Mouse (Mus musculus) lung, postnatal 0 days (tissue): ENCODE measurements around the gene Trim66. TPM values are rescaled to one million over a fixed set of nuclear protein-coding genes. Genes with fewer than 3 reads are reported as not detected.
A peak's percentile ranks its signal among the peaks of the same experiment; 100 is the strongest.

Experiments used
- ATAC-seq: fragments of 200-750 bp; cut with Nextera tagmentation; 2 replicates; pipeline ENCODE4 v1.8.0; 2017; ENCODE audit warnings: moderate library complexity
- DNase-seq: peaks from one replicate; pipeline ENCODE4 v3.0.0-alpha.2; 2016; ENCODE audit warnings: low spot score
- H3K27ac ChIP-seq: fragments of 300-500 bp; sonication (generic); 2 replicates; pipeline ENCODE4 v1.5.1; 2014; ENCODE audit warnings: antibody characterized with exemption, mild to moderate bottlenecking, low read length, mixed read lengths
- H3K27me3 ChIP-seq: fragments of 300-500 bp; sonication (generic); replicated peaks from 2 replicates; pipeline ENCODE4 v1.6.1; 2014; ENCODE audit warnings: low read length, mixed read lengths; ENCODE audit not compliant: insufficient read depth
- H3K36me3 ChIP-seq: fragments of 300-500 bp; sonication (generic); 2 replicates; pipeline ENCODE4 v1.6.1; 2014; ENCODE audit warnings: low read length, mixed read lengths; ENCODE audit not compliant: insufficient read depth
- H3K4me1 ChIP-seq: fragments of 300-500 bp; sonication (generic); 2 replicates; pipeline ENCODE4 v1.6.1; 2014; ENCODE audit warnings: antibody characterized with exemption, low read depth, low read length, mixed read lengths; ENCODE audit not compliant: insufficient read depth
- H3K4me2 ChIP-seq: fragments of 300-500 bp; sonication (generic); replicated peaks from 2 replicates; pipeline ENCODE4 v1.6.1; 2014; ENCODE audit warnings: low read depth, mild to moderate bottlenecking, low read length, moderate library complexity, mixed read lengths
- H3K4me3 ChIP-seq: fragments of 300-500 bp; sonication (generic); 2 replicates; pipeline ENCODE4 v1.5.1; 2014; ENCODE audit warnings: low read depth, low read length
- H3K9ac ChIP-seq: fragments of 300-500 bp; sonication (generic); replicated peaks from 2 replicates; pipeline ENCODE4 v1.6.1; 2014; ENCODE audit warnings: low read depth, mild to moderate bottlenecking
- H3K9me3 ChIP-seq: fragments of 300-500 bp; sonication (generic); 2 replicates; pipeline ENCODE4 v1.6.1; 2016; ENCODE audit warnings: low read length, mixed read lengths
- CTCF ChIP-seq: IDR thresholded peaks from 2 replicates; pipeline ENCODE4 v1.5.1; 2016; ENCODE audit warnings: antibody characterized with exemption, mild to moderate bottlenecking
- EP300 ChIP-seq: IDR thresholded peaks from 2 replicates; pipeline ENCODE4 v1.6.1; 2016; ENCODE audit warnings: antibody characterized with exemption, mild to moderate bottlenecking, control low read depth
- WGBS: fragments of 180-500 bp; shearing (Covaris S2); extraction: QIAGEN DNeasy Blood & Tissue Kit; methylation state at CpG from one replicate; pipeline ENCODE4 v1.1.7; 2014; 5-methylcytosine and 5-hydroxymethylcytosine counted together
- polyA plus RNA-seq: library from polyadenylated mRNA; unstranded; fragments of >200 nt; fragmentation: Nextera tagmentation; extraction: Ambion mirVana; gene quantifications from 2 replicates; pipeline ENCODE4 v1.2.1, GENCODE M21; 2015

Gene Trim66
- polyA plus RNA-seq, 1 experiment from 2014 or later, result 0.04 TPM

- peak within 1 kb of the TSS; percentile 95 for H3K27ac ChIP-seq
- no peaks in the 10 kb centered on the region for H3K9me3 ChIP-seq
- peak; percentile 99 for DNase-seq
- under 1% methylated on average over 60 of the region's 72 CpGs for WGBS
- TF ChIP-seq EP300 (peak; percentile 50; the same call in 1 of the 2 replicates), CTCF (no peak)
- peak; percentile 97 for ATAC-seq
- H3K4me3 ChIP-seq, result peak within 1 kb of the TSS; percentile 88
- H3K36me3 ChIP-seq, result peaks cover 24% of the 10 kb centered on the region; the same call in 1 of the 2 replicates
- peak within 1 kb of the TSS; percentile 66 for H3K4me2 ChIP-seq
- H3K27me3 ChIP-seq, result no peaks in the 10 kb centered on the region
- peak within 1 kb of the TSS; percentile 96 for H3K9ac ChIP-seq
- H3K4me1 ChIP-seq, result peaks cover 7% of the 10 kb centered on the region
Measured at GRCm38 (mm10) chr7:109518838-109519696, 11.1 kb upstream of the Trim66 start, which contains the start of gene Rpl27a. Rpl27a (plus strand) TSS chr7:109519147.

- Histone ChIP-seq H3K9ac (peak overlapping the region; percentile 56), H3K36me3 (peaks cover 17% of the 10 kb centered on the region; the same call in 1 of the 2 replicates), H3K27ac (peak overlapping the region; percentile 95), H3K9me3 (no peaks in the 10 kb centered on the region), H3K27me3 (no peaks in the 10 kb centered on the region), H3K4me3 (peak overlapping the region; percentile 88), H3K4me1 (peaks cover 7% of the 10 kb centered on the region; the same call in 1 of the 2 replicates), H3K4me2 (peak overlapping the region; percentile 60)
- DNase-seq (peak; percentile 44), ATAC-seq (no peak)
- 15% methylated on average over 10 of the region's 10 CpGs for WGBS
- no peak for TF ChIP-seq CTCF
- TF ChIP-seq EP300, result no peak
Measured at GRCm38 (mm10) chr7:109518036-109518681, 10.2 kb upstream of the Trim66 start.

GRCm38 (mm10) chr7:109516500-109516899 is 8.6 kb upstream of the Trim66 start:
- Histone ChIP-seq H3K9me3 (no peaks in the 10 kb centered on the region), H3K9ac (no peak overlapping the region), H3K36me3 (peaks cover under 1% of the 10 kb centered on the region; the same call in 1 of the 2 replicates), H3K4me3 (no peak overlapping the region), H3K27ac (no peak overlapping the region), H3K4me2 (no peak overlapping the region), H3K27me3 (no peaks in the 10 kb centered on the region), H3K4me1 (peaks cover 7% of the 10 kb centered on the region; the same call in 1 of the 2 replicates)
- no peak for TF ChIP-seq EP300
- TF ChIP-seq CTCF, result no peak
- 78% methylated on average over 3 of the region's 3 CpGs for whole genome bisulfite sequencing
- no peak for ATAC-seq
- no peak for DNase-seq

GRCm38 (mm10) chr7:109511838-109512237 is 3.9 kb upstream of the Trim66 start:
- no peak overlapping the region for H3K27ac ChIP-seq

GRCm38 (mm10) chr7:109510799-109511198 is 2.9 kb upstream of the Trim66 start:
- WGBS, result 61% methylated on average over 2 of the region's 2 CpGs
- H3K4me3 ChIP-seq, result no peak overlapping the region
- no peak overlapping the region for H3K27ac ChIP-seq
- no peaks in the 10 kb centered on the region for H3K9me3 ChIP-seq
- H3K27me3 ChIP-seq, result no peaks in the 10 kb centered on the region
- no peaks in the 10 kb centered on the region for H3K36me3 ChIP-seq
- H3K9ac ChIP-seq, result no peak overlapping the region
- ATAC-seq (no peak), DNase-seq (no peak)
- H3K4me1 ChIP-seq, result no peaks in the 10 kb centered on the region; the same call in 1 of the 2 replicates
- TF ChIP-seq EP300, result no peak
- no peak overlapping the region for H3K4me2 ChIP-seq

More at GRCm38 (mm10) chr7:109511838-109512237, 3.9 kb upstream of the Trim66 start:
- no peak for TF ChIP-seq CTCF
- no peak for TF ChIP-seq EP300
- Histone ChIP-seq H3K36me3 (no peaks in the 10 kb centered on the region), H3K27me3 (no peaks in the 10 kb centered on the region), H3K4me3 (no peak overlapping the region), H3K9me3 (no peaks in the 10 kb centered on the region), H3K9ac (no peak overlapping the region), H3K4me1 (no peaks in the 10 kb centered on the region; the same call in 1 of the 2 replicates), H3K4me2 (no peak overlapping the region)
- 81% methylated on average over 3 of the region's 3 CpGs for WGBS
- no peak for ATAC-seq
- no peak for DNase-seq

GRCm38 (mm10) chr7:109507572-109507971 is 362 bp downstream of the Trim66 start:
- WGBS, result 42% methylated on average over 9 of the region's 9 CpGs
- Histone ChIP-seq H3K27ac (no peak overlapping the region), H3K9me3 (no peaks in the 10 kb centered on the region), H3K4me3 (no peak overlapping the region), H3K4me1 (no peaks in the 10 kb centered on the region; the same call in 1 of the 2 replicates), H3K27me3 (no peaks in the 10 kb centered on the region), H3K4me2 (no peak overlapping the region), H3K36me3 (no peaks in the 10 kb centered on the region), H3K9ac (no peak overlapping the region)
- TF ChIP-seq CTCF (no peak), EP300 (no peak)
- no peak for ATAC-seq
- no peak for DNase-seq
